Mouse (Mus musculus) CH12.LX (cell line): Measurements from ENCODE around the gene Fndc4. TPM values are rescaled to one million over a fixed set of nuclear protein-coding genes. Genes with fewer than 3 reads are reported as not detected.
A peak's percentile ranks its signal among the peaks of the same experiment; 100 is the strongest.

Experiments used
- DNase-seq: peaks from one replicate; pipeline ENCODE4 v3.0.0-alpha.2; 2013; ENCODE audit errors: extremely low read depth
- H3K27ac ChIP-seq: 2 replicates; pipeline ENCODE4 v1.5.1; 2012; ENCODE audit warnings: low read depth, mild to moderate bottlenecking, control low read depth, moderate library complexity; ENCODE audit not compliant: insufficient read depth
- H3K27me3 ChIP-seq: replicated peaks from 2 replicates; pipeline ENCODE3; 2012; ENCODE audit warnings: inconsistent platforms
- H3K36me3 ChIP-seq, 2 experiments: replicated peaks in 1 of 2; 2 replicates each; pipeline versions ENCODE3 to v1.6.1; 2012; ENCODE audit warnings: inconsistent platforms in 1 of 2, low read length in 1 of 2, mild to moderate bottlenecking in 1 of 2, mixed read lengths in 1 of 2, moderate library complexity in 1 of 2; ENCODE audit not compliant: control insufficient read depth in 1 of 2, insufficient read depth in 1 of 2
- H3K4me1 ChIP-seq, 2 experiments: 2 replicates each; pipeline ENCODE4 v1.6.1; 2012; ENCODE audit warnings: inconsistent platforms in 1 of 2, moderate library complexity in 1 of 2; ENCODE audit not compliant: insufficient read depth in 2 of 2, control insufficient read depth in 1 of 2
- H3K4me2 ChIP-seq: 2 replicates; pipeline ENCODE4 v1.6.1; 2012; ENCODE audit warnings: low read depth, mild to moderate bottlenecking, control low read depth; ENCODE audit not compliant: poor library complexity, insufficient read depth, severe bottlenecking
- H3K4me3 ChIP-seq, 3 experiments: fragments of 150-350 bp in 1 of 3; sonication (generic) in 1 of 3; replicated peaks in 1 of 3; 2 replicates each; pipeline versions ENCODE3 to v1.5.1; 2011 to 2012; ENCODE audit warnings: low read depth in 2 of 3, low read length in 2 of 3, mild to moderate bottlenecking in 2 of 3, moderate library complexity in 2 of 3, control low read depth in 1 of 3, improper control_type of control experiment in 1 of 3, inconsistent platforms in 1 of 3, mixed read lengths in 1 of 3; ENCODE audit not compliant: poor library complexity in 1 of 3
- H3K79me2 ChIP-seq: replicated peaks from 2 replicates; pipeline ENCODE4 v1.6.1; 2012; ENCODE audit warnings: mild to moderate bottlenecking, moderate library complexity; ENCODE audit not compliant: control insufficient read depth, poor library complexity, insufficient read depth, severe bottlenecking; ENCODE audit errors: extremely low read depth
- H3K9ac ChIP-seq: 2 replicates; pipeline ENCODE4 v1.6.1; 2012; ENCODE audit warnings: low read depth, mild to moderate bottlenecking, control low read depth, moderate library complexity; ENCODE audit not compliant: insufficient read depth
- H3K9me3 ChIP-seq: replicated peaks from 2 replicates; pipeline ENCODE3; 2012; ENCODE audit warnings: low read length, inconsistent platforms, mixed read lengths
- BHLHE40 ChIP-seq: IDR thresholded peaks from 2 replicates; pipeline ENCODE4 v1.6.1; 2011; ENCODE audit warnings: mild to moderate bottlenecking, low read depth, low read length, improper control_type of control experiment
- CHD2 ChIP-seq: IDR thresholded peaks from 2 replicates; pipeline ENCODE4 v1.6.1; 2011; ENCODE audit warnings: low read length, improper control_type of control experiment
- CTCF ChIP-seq, 2 experiments: IDR thresholded peaks in 1 of 2; conservative IDR thresholded peaks in 1 of 2; 2 replicates each; pipeline ENCODE4 v1.5.1; 2011 to 2012; ENCODE audit warnings: low read depth in 2 of 2, low read length in 2 of 2, improper control_type of control experiment in 1 of 2, inconsistent platforms in 1 of 2, mild to moderate bottlenecking in 1 of 2, moderate library complexity in 1 of 2
- E2F4 ChIP-seq: IDR thresholded peaks from 2 replicates; pipeline ENCODE4 v1.6.1; 2011; ENCODE audit warnings: low read depth, low read length, improper control_type of control experiment; ENCODE audit not compliant: insufficient replicate concordance
- ELF1 ChIP-seq: IDR thresholded peaks from 2 replicates; pipeline ENCODE4 v1.6.1; 2014; ENCODE audit warnings: low read depth, mild to moderate bottlenecking, inconsistent platforms, low read length, improper control_type of control experiment
- EP300 ChIP-seq: IDR thresholded peaks from 2 replicates; pipeline ENCODE4 v1.6.1; 2011; ENCODE audit warnings: low read length, improper control_type of control experiment
- GABPA ChIP-seq: IDR thresholded peaks from 2 replicates; pipeline ENCODE4 v1.6.1; 2012; ENCODE audit warnings: low read depth, low read length, improper control_type of control experiment, inconsistent platforms; ENCODE audit not compliant: insufficient replicate concordance
- IRF4 ChIP-seq: IDR thresholded peaks from 2 replicates; pipeline ENCODE4 v1.6.1; 2014; ENCODE audit warnings: low read depth, mild to moderate bottlenecking, inconsistent platforms, low read length, improper control_type of control experiment
- JUN ChIP-seq: IDR thresholded peaks from 2 replicates; pipeline ENCODE4 v1.6.1; 2011; ENCODE audit warnings: low read depth, mild to moderate bottlenecking, low read length, improper control_type of control experiment, moderate library complexity; ENCODE audit not compliant: insufficient read depth
- KAT2A ChIP-seq: IDR thresholded peaks from 2 replicates; pipeline ENCODE4 v1.6.1; 2012; ENCODE audit warnings: low read length, improper control_type of control experiment, inconsistent platforms; ENCODE audit not compliant: insufficient replicate concordance
- MAFK ChIP-seq: IDR thresholded peaks from 2 replicates; pipeline ENCODE4 v1.6.1; 2011; ENCODE audit warnings: low read length, improper control_type of control experiment; ENCODE audit not compliant: insufficient replicate concordance
- MEF2A ChIP-seq: IDR thresholded peaks from 2 replicates; pipeline ENCODE4 v1.6.1; 2014; ENCODE audit warnings: low read depth, mild to moderate bottlenecking, inconsistent platforms, low read length, improper control_type of control experiment, borderline replicate concordance
- MYC ChIP-seq: IDR thresholded peaks from 2 replicates; pipeline ENCODE4 v1.6.1; 2011; ENCODE audit warnings: low read depth, mild to moderate bottlenecking, improper control_type of control experiment, low read length
- NELFE ChIP-seq: IDR thresholded peaks from 2 replicates; pipeline ENCODE4 v1.6.1; 2011; ENCODE audit warnings: low read depth, low read length, improper control_type of control experiment
- NRF1 ChIP-seq: IDR thresholded peaks from 2 replicates; pipeline ENCODE4 v1.6.1; 2014; ENCODE audit warnings: low read depth, mild to moderate bottlenecking, inconsistent platforms, low read length, improper control_type of control experiment, moderate library complexity
- POLR2A ChIP-seq: IDR thresholded peaks from 2 replicates; pipeline ENCODE4 v1.6.1; 2011; ENCODE audit warnings: low read depth, mild to moderate bottlenecking, improper control_type of control experiment, low read length
- POLR2AphosphoS2 ChIP-seq: IDR thresholded peaks from 2 replicates; pipeline ENCODE4 v1.6.1; 2011; ENCODE audit warnings: low read depth, low read length, improper control_type of control experiment
- RAD21 ChIP-seq: IDR thresholded peaks from 2 replicates; pipeline ENCODE4 v1.6.1; 2011; ENCODE audit warnings: low read depth, mild to moderate bottlenecking, low read length, improper control_type of control experiment, moderate library complexity
- RCOR1 ChIP-seq: conservative IDR thresholded peaks from 2 replicates; pipeline ENCODE4 v1.6.1; 2012; ENCODE audit warnings: low read depth, mild to moderate bottlenecking, inconsistent platforms, low read length, improper control_type of control experiment
- SIN3A ChIP-seq: IDR thresholded peaks from 2 replicates; pipeline ENCODE4 v1.6.1; 2012; ENCODE audit warnings: low read length, improper control_type of control experiment, inconsistent platforms
- SMC3 ChIP-seq: IDR thresholded peaks from 2 replicates; pipeline ENCODE4 v1.6.1; 2011; ENCODE audit warnings: low read depth, low read length, improper control_type of control experiment
- TBP ChIP-seq: conservative IDR thresholded peaks from 2 replicates; pipeline ENCODE4 v1.6.1; 2011; ENCODE audit warnings: low read depth, low read length, improper control_type of control experiment
- TCF12 ChIP-seq: IDR thresholded peaks from 2 replicates; pipeline ENCODE4 v1.6.1; 2014; ENCODE audit warnings: low read depth, mild to moderate bottlenecking, inconsistent platforms, low read length, improper control_type of control experiment
- UBTF ChIP-seq: IDR thresholded peaks from 2 replicates; pipeline ENCODE4 v1.6.1; 2012; ENCODE audit warnings: low read depth, mild to moderate bottlenecking, inconsistent platforms, low read length, improper control_type of control experiment, moderate library complexity
- USF2 ChIP-seq: conservative IDR thresholded peaks from 2 replicates; pipeline ENCODE4 v1.6.1; 2011; ENCODE audit warnings: low read depth, low read length, improper control_type of control experiment
- ZC3H11A ChIP-seq: IDR thresholded peaks from 2 replicates; pipeline ENCODE4 v1.6.1; 2012; ENCODE audit warnings: low read depth, mild to moderate bottlenecking, inconsistent platforms, low read length, improper control_type of control experiment
- ZMIZ1 ChIP-seq: IDR thresholded peaks from 2 replicates; pipeline ENCODE4 v1.6.1; 2012; ENCODE audit warnings: low read depth, mild to moderate bottlenecking, inconsistent platforms, low read length, improper control_type of control experiment
- ZNF384 ChIP-seq: IDR thresholded peaks from 2 replicates; pipeline ENCODE4 v1.6.1; 2012; ENCODE audit warnings: low read depth, low read length, improper control_type of control experiment, inconsistent platforms
- dilution Hi-C: fragments of 300-500 bp; cut with MboI; formaldehyde crosslinking; loops from 2 replicates; pipeline ENCODE4 v1.14.3; 2020; ENCODE audit warnings: low sequenced_read_pairs; ENCODE audit not compliant: extremely low pct_unique_long_range_greater_than_20kb, extremely low pct_ligation_motif_present
- in situ Hi-C: fragments of 300-500 bp; cut with MboI; formaldehyde crosslinking; loops from 3 replicates; pipeline ENCODE4 v1.14.3; 2019; ENCODE audit warnings: low sequenced_read_pairs, low pct_ligation_motif_present, low pct_unique_long_range_greater_than_20kb, mixed read lengths
- polyA plus RNA-seq: library from polyadenylated mRNA; unstranded; fragments of >175 nt; gene quantifications from 2 replicates; pipeline ENCODE4 v1.2.1, GENCODE M21; 2012; ENCODE audit warnings: low read depth; ENCODE audit not compliant: insufficient read length
- total RNA-seq, 2 experiments: library from RNA; depleted of rRNA; stranded (reverse); fragments of 300-350 nt in 1 of 2; fragments of >200 nt in 1 of 2; gene quantifications; 2 replicates each; pipeline ENCODE4 v1.2.3; 2012 to 2014

The Fndc4 gene
- total RNA-seq (2012; rRNA removed) (0.13 and 0.34 TPM in 2 replicates), total RNA-seq (2014; rRNA removed) (not detected in 2 replicates), polyA plus RNA-seq (not detected in 2 replicates)

- peaks cover 3 to 7% of the 10 kb centered on the region in 2 experiments; a peak in 3 of 4 replicates for H3K4me1 ChIP-seq
- in situ Hi-C loops: no loop called here
- TF ChIP-seq E2F4 (no peak), BHLHE40 (no peak), UBTF (no peak), JUN (no peak), MAFK (no peak), CHD2 (no peak), ZNF384 (no peak), MEF2A (no peak), NRF1 (no peak), ELF1 (no peak), ZC3H11A (no peak), NELFE (no peak), GABPA (no peak), TBP (no peak), POLR2AphosphoS2 (no peak), USF2 (no peak), SIN3A (no peak), KAT2A (no peak)
- TF ChIP-seq, all 38 proteins: peak for 0
- dilution Hi-C loops: no loop called here
- Histone ChIP-seq H3K9ac (no peak within 1 kb of the TSS; the same call in 1 of the 2 replicates), H3K9me3 (no peaks in the 10 kb centered on the region), H3K4me3 (peak within 1 kb of the TSS in 1 of 3 experiments; percentile 31), H3K79me2 (no peaks in the 10 kb centered on the region), H3K27me3 (peaks cover 75% of the 10 kb centered on the region), H3K36me3 (no peaks in the 10 kb centered on the region), H3K27ac (no peak within 1 kb of the TSS), H3K4me2 (peak within 1 kb of the TSS; percentile 33)
- no peak for DNase-seq
Measured at GRCm38 (mm10) chr5:31295606-31296141, at the start of gene Fndc4. Gene Fndc4, minus strand, starts transcription at chr5:31296080.

- Histone ChIP-seq H3K27me3 (peaks cover 23% of the 10 kb centered on the region), H3K4me3 (no peak overlapping the region), H3K79me2 (no peaks in the 10 kb centered on the region), H3K9me3 (peaks cover 2% of the 10 kb centered on the region), H3K36me3 (no peaks in the 10 kb centered on the region), H3K27ac (no peak overlapping the region), H3K4me1 (no peaks in the 10 kb centered on the region), H3K9ac (no peak overlapping the region), H3K4me2 (no peak overlapping the region)
- TF ChIP-seq TCF12 (no peak), SMC3 (peak; percentile 55), EP300 (no peak), ZMIZ1 (no peak), RAD21 (peak; percentile 70), MAFK (no peak), POLR2A (no peak), MYC (no peak), CTCF (conservative IDR thresholded peaks at IDR 0.05 in 1 of 2, IDR thresholded peaks at IDR 0.05 in 1 of 2; ENCODE audit: low read depth in 2 of 2, low read length in 2 of 2) (peak in 1 of 2 experiments; percentile 72; a peak in 2 of 4 replicates), ELF1 (no peak), RCOR1 (no peak), BHLHE40 (no peak), KAT2A (no peak), ZNF384 (no peak), NELFE (no peak), IRF4 (no peak), POLR2AphosphoS2 (no peak)
- in situ Hi-C loops: no loop called here
- dilution Hi-C loops: no loop called here
- peak; percentile 45 for DNase-seq
Measured at GRCm38 (mm10) chr5:31328255-31328654, 32.4 kb upstream of the Fndc4 start.
